Mouse (Mus musculus) lung, postnatal 36 days (tissue): ENCODE data around the gene Afg1l.

ENCODE experiments used
- DNase-seq: peaks from one replicate; pipeline ENCODE4 v3.0.0; 2022; ENCODE audit warnings: mixed read lengths

The Afg1l gene

DNA sequence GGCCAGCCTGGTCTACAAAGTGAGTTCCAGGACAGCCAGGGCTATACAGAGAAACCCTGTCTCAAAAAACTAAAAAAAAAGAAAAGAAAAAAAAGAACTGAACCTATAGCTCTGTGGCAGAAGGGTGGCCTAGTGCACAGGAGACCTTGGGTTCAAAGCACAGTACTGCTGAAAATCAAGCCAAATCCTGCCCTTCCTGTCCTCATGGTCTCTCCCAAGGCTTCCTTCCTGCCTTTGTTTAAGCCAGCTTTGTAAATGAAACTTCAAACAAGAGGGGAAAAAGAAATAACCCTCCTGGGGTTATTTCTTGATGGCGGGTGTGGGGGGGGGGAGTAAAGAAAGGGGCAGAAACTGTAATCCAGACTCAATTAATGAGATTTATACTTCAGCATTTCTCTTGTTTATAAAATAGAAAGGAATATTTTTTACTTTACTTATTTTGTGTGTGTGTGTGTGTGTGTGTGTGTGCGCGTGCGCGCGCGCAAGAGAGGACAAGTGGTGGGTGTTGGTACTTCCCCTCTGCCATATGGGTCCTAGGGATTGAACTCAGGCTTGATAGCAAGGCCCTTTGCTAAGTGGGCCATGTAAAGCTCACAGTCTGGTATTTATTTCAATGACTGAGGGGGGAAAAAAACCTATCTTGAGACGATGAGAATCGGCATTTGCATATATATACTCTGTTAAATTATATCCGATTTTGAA lies 1.4 kb downstream of the Afg1l start:
- peak; percentile 66 for DNase-seq

DNA sequence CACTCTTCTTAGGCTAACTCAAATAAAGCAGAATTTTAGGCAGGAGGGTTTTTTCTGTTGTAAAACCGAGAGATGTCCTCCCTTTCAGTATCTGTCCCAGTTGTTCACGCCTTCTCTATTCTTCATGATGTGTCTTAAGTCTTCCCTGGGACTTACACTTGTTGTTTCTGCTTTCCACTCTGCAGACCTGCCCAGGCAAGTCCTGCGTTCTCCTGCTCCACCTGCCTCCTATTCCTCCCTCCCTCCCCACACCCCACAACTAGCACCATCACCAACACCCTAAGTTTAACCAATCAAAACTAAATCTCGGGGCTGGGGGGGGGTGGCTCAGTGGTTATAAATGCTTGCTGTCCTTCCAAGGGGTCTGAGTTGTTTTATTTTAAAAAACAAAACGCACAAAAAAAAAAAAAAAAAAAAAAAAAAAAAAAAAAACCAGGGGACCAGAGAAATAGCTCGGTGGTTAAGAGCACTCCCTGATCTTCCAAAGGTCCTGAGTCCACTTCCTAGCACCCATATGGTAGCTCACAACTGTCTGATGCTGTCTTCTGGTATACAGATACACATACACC lies 3.3 kb downstream of the Afg1l start:
- DNase-seq: no peak

DNA sequence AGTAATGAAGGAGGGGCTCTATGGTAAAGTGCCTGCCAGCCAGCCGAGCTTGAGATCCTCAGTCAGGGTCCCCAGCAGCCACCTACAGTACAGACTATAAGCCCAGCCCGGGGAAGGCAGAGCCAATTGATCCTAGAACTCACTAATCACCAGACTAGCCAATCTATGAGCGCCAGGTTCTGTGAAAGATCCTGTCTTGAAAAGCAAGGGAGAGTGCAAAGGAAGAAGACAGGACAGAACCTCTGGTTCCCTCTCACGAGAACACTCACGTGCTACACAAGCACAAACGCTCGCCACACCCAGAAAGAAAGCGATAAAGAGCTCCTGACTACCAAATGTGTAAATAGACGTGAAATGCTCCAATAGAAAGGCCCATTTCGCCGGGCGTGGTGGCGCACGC lies 13.6 kb downstream of the Afg1l start:
- DNase-seq: no peak

DNA sequence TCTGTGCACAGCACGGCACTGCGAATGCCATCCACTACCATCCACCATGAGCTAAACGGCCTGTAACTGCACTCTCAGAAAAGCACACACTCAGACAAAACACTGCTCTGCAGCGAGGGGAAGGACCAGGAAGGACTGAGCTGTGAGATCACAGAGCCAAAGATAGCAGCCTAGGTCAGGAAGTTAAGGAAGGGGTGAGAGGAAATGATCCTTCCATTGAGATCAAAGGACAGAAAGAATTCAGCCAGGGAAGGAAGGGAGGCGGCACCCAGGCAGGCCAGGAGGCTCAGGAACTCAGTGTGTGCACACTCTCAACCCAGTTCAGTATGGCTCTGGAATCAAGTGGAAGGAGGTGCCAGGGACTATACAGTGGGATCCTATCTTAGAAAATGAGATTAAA lies 14.1 kb downstream of the Afg1l start:
- peak; percentile 75 for DNase-seq

DNA sequence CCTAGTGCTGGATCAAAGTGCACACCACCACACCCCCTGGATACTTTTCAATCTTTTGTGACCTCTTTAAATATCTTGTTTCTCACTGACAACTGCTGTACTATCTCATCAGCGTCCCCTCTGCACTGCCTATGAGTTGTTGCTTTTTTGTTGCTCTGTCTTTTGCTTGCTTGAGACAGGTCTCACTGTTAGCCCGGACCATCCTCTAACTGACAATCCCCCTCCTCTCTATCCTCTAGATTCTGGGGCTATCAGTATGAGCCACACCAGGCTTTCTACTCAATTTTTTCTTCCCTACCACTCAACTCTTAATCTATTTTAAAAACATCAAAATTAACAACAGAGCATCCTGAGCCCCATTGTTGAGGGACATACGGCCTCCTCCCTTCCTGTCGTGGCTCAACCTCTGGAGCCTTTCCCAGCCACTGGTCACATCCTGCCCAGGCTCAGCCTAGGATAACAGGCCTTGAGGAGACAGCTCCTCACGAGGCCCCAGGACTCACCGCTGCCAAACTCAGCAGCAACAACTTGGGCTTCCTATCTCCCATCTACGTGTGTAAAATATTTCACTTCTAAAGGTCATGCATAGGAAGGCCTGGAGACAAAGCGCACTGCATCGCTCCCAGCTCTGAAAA lies 20.7 kb downstream of the Afg1l start:
- DNase-seq: peak; percentile 88

DNA sequence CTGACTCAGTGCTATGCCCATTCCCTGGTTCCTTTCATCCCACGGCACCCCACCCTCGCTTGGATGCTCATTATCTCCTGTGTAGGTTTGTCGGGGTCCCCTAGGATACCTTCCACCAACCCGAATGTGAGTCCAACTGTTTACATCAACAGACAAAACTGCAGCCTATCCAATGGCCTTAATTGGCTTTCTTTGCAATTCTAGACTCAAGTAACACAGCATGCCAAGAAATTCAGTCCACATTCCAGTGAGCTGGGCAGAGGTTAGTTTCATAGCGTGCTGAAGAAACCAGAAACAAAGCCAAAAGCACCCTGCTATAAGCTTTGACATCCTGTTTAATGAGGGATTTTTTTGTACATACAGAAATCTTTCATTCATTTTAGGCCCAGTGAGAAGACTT lies 22.4 kb downstream of the Afg1l start:
- DNase-seq: no peak

- DNase-seq: no peak
Observed at GRCm38 (mm10) chr10:42454690-42455089, 23.7 kb downstream of the Afg1l start.

DNA sequence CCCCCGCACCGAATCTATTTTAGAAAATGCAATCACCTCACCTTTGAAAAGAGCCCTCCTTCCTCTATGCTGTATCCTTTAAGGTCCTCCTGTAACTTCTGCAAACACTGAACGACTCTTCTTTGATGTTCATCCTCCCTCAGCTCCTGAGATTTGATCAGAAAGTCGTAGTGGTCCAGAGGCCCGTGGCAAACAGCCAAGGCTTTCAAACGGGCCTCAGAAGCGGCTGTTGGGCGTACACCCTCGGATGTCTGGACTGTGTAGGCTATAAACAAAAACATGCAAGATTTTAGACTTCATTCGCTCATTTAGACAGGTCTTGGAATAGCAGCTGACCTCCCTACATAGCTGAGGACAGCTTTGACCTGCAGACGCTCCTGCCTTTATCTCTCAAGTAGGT lies 24.1 kb downstream of the Afg1l start:
- DNase-seq: peak; percentile 20

DNA sequence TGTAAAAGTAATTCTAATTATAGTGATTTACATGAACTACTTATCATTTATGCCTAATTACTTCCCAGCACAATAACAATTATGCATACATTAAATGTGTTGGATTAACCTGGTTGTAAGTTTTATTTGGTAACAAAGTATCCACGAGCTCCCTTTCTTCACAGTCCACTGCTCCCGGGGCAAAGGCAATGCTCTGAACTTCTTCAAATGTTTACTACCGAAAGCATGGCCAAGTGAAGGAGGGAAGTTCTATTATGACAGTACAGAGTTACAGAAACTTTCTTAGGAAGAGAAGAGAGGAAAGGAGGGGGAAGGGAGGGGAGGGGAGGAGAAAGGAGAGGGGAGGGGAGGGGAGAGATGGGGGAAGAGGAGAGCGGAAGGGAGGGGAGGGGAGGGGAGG lies 28.7 kb downstream of the Afg1l start:
- no peak for DNase-seq

DNA sequence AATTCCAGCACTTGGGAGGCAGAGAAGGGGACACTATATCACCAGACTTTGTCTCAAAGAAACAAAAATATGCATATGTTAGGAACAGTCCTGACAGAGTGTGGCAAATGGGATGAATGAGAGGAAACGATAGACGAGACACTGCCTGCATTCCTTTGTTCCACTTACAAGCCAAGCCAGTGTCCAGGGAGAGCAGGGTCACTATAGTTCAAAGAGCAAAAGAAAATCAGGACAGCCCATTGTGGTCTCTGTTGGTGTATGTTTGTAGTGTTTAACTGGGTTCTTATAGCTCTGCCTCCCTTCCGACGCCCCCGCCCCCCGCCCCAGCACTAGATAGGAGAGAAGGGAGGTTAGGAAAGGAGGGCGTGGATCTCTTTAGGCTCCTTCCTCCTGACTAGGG lies 30.0 kb downstream of the Afg1l start:
- no peak for DNase-seq

DNA sequence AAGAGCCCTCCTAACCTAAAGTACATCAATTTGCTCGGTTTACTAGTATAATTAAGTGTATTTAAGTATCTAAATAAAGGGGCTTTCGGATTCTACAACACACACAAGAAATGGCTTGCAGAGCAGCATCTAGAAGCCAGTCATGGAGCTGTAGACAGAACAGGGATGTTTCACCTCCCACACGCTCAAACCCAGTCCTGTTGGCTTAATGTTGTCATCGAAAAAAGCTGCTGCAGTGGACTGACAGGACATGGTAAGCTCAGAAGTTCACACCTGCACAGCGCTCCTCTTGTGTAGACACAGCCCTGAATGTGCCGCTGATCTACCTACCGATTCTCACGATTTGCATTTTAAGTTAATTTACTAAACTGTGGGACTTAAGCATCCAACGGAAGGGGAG lies 32.2 kb downstream of the Afg1l start:
- no peak for DNase-seq

- DNase-seq: no peak
Observed at GRCm38 (mm10) chr10:42436842-42437805, 41.2 kb downstream of the Afg1l start.

- DNase-seq: no peak
Observed at GRCm38 (mm10) chr10:42417530-42418174, 60.7 kb downstream of the Afg1l start.

- no peak for DNase-seq
Observed at GRCm38 (mm10) chr10:42415821-42416470, 62.4 kb downstream of the Afg1l start.

DNA sequence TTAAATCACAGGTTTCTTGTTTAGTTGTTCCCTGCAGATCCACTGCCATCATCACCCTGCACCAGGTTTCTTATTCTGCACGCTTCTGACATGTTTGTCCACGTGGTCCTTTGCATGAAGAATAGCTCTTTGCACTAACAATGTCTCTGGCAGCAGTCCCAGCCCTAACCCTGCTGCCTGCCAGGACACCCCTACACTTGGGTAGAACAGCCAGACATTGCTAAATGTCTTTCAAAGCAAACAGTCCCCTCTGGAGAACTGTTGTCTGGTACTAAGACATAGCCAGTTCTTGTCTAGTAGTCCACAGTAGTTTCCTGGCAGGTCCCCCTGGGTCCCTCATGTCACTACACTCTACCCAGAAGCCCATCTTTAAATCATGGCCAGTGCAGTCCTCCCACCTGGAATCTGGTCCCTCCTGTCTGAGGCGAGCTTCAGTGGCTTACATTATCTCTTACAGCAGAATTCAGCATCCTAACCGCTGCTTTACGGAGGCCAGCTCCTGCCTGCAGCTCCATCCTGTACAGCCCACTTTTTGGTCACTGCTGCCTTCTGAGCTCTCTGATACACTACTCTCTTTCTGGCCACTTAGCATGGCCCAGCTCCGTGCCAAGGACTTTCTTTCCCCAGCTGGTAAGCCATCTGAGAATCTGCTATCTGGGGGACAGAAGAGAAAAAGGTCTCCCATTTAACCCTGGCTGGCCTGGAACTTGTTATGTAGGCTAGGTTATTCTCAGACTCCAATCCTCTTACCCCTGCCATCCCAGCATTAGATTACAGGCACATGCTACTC lies 67.4 kb downstream of the Afg1l start:
- DNase-seq: peak; percentile 75

DNA sequence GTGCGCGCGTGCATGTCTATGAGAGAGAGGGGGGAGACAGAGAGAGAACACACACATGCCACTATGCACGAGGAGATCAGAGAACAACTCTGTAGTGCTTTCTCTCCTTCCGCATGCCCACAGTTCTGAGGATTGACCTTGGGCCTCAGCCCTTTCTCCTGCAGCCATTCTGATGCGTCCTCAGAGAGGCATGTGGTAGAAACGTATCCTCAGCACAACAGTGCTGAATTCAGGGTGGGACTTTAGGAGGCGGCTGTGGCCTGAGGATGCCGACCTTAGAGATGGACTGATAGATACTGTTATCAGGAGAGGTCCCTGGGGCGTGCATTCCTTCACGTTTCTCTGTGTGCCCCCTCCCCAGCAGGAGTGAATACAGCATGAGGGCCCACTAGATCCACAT lies 87.9 kb downstream of the Afg1l start:
- DNase-seq: no peak

GRCm38 (mm10) chr10:42388181-42388580 lies 90.2 kb downstream of the Afg1l start:
- no peak for DNase-seq

- DNase-seq: no peak
Observed at GRCm38 (mm10) chr10:42384946-42385644, 93.3 kb downstream of the Afg1l start.

DNA sequence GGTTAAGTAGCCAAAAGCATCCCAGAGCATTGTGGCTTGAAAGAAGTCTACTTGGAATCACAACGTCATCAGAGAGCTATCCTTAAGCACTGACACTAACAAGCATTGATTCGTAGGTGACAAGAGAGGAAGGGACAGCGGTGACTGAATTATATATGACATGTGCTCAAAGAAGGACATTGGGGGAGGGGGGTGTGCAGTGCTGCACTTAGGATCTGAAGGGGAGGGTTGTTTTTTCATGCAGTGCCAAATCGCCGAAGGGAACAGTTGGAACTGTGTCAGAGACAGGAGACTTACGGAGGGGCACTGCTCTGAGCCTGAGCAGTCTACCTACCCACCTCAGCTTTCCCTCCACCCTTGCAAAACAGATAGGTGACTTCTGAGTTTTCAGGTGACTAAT lies 94.7 kb downstream of the Afg1l start:
- no peak for DNase-seq

DNA sequence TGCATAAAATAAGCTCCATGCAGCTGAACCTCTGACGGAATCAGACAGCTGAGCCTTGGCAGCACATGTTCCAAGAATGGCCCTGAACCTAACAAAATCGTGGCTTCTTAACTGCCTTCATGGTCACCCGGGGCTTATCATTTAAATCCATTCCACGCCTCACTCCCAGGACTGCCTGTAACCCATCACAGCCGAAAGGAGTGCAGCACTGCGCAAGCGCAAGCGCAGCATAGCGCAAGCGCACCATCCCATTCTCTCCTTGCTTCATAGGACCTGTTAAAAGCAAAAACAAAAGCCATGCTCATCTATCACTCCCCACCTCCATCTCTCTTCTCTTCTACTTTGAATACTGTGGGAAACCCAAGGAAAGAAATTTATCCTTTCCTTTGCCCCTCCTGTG lies 114.1 kb downstream of the Afg1l start:
- no peak for DNase-seq

DNA sequence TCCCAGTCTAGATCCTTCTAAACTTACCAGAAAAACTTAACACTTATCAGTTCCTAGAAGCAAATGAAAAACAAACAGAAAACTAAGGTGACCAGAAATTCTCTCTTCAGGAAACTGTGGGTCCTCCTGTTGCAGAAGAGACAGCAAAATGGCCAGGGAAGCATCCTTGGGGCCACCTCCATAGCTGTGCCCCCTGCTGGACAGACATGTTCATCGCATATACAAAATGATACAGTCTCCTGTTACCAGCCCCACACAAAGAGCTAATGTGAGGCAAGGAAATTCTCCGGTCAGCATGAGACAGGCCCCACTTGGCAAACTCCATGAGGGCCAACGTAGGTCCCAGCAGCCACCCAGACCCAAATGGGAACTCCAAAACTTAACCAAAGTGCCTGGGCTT lies 122.4 kb downstream of the Afg1l start:
- no peak for DNase-seq
